Mouse (Mus musculus): Measurements from ENCODE around the gene Mgat4a.

GRCm38 (mm10) chr1:37583167-37583566 is 42.4 kb upstream of the Mgat4a start:
- TF ChIP-seq CTCF (IDR thresholded peaks at IDR 0.05) (no peak), POLR2A (IDR thresholded peaks at IDR 0.05; ENCODE audit: insufficient read depth, low read depth, low read length) (no peak), EP300 (IDR thresholded peaks at IDR 0.05; ENCODE audit: insufficient read depth, low read depth, low read length) (no peak)
